Mouse (Mus musculus) heart, embryonic 13.5 days (tissue): ENCODE results near the gene 6430531B16Rik. TPM values are rescaled to one million over a fixed set of nuclear protein-coding genes. Genes with fewer than 3 reads are reported as not detected.

ENCODE experiments used
- ATAC-seq: fragments of 200-750 bp; cut with Nextera tagmentation; 2 replicates; pipeline ENCODE4 v1.8.0; 2017; ENCODE audit warnings: moderate TSS enrichment; ENCODE audit not compliant: insufficient number of reproducible peaks, low FRiP score, low TSS enrichment; ENCODE audit errors: extremely low read depth
- H3K27ac ChIP-seq: fragments of 300-500 bp; sonication (generic); replicated peaks from 2 replicates; pipeline ENCODE4 v1.5.1; 2015; ENCODE audit warnings: moderate library complexity, mild to moderate bottlenecking, inconsistent platforms
- H3K27me3 ChIP-seq: fragments of 300-500 bp; sonication (generic); replicated peaks from 2 replicates; pipeline ENCODE4 v1.6.1; 2015; ENCODE audit warnings: mild to moderate bottlenecking, inconsistent platforms
- H3K36me3 ChIP-seq: fragments of 300-500 bp; sonication (generic); 2 replicates; pipeline ENCODE4 v1.6.1; 2015; ENCODE audit warnings: mild to moderate bottlenecking, inconsistent platforms
- H3K4me1 ChIP-seq: fragments of 300-500 bp; sonication (generic); 2 replicates; pipeline ENCODE4 v1.6.1; 2015; ENCODE audit warnings: inconsistent platforms
- H3K4me2 ChIP-seq: fragments of 300-500 bp; sonication (generic); 2 replicates; pipeline ENCODE4 v1.6.1; 2015; ENCODE audit warnings: inconsistent platforms, mild to moderate bottlenecking, moderate library complexity
- H3K4me3 ChIP-seq: fragments of 300-500 bp; sonication (generic); 2 replicates; pipeline ENCODE4 v1.5.1; 2015; ENCODE audit warnings: moderate library complexity, mild to moderate bottlenecking, inconsistent platforms
- H3K9ac ChIP-seq: fragments of 300-500 bp; sonication (generic); 2 replicates; pipeline ENCODE4 v1.6.1; 2015; ENCODE audit warnings: inconsistent platforms, mild to moderate bottlenecking, moderate library complexity
- H3K9me3 ChIP-seq: fragments of 300-500 bp; sonication (generic); 2 replicates; pipeline ENCODE4 v1.6.1; 2016; ENCODE audit warnings: inconsistent platforms
- WGBS: fragments of 180-500 bp; shearing (Covaris S2); methylation state at CpG from one replicate; pipeline ENCODE4 v1.1.7; 2015; ENCODE audit warnings: mixed read lengths; 5-methylcytosine and 5-hydroxymethylcytosine counted together
- polyA plus RNA-seq: library from polyadenylated mRNA; unstranded; fragments of >200 nt; fragmentation: Nextera tagmentation; extraction: Ambion mirVana; gene quantifications from 2 replicates; pipeline ENCODE4 v1.2.1, GENCODE M21; 2015

6430531B16Rik gene
- polyA plus RNA-seq, 1 experiment from 2014 or later, result 0.28 TPM

- H3K4me2 ChIP-seq, result no peak overlapping the region
- H3K27me3 ChIP-seq, result peaks cover 77% of the 10 kb centered on the region
- H3K9me3 ChIP-seq, result no peaks in the 10 kb centered on the region
- 81% methylated on average over 10 of the region's 10 CpGs for WGBS
- H3K36me3 ChIP-seq, result no peaks in the 10 kb centered on the region
- ATAC-seq, result no peak
- no peaks in the 10 kb centered on the region for H3K4me1 ChIP-seq
- H3K9ac ChIP-seq, result no peak overlapping the region
- no peak overlapping the region for H3K27ac ChIP-seq
- H3K4me3 ChIP-seq, result no peak overlapping the region
Observed at GRCm38 (mm10) chr7:139970216-139970919, 8.2 kb downstream of the 6430531B16Rik start.

- WGBS, result 43% methylated on average over 10 of the region's 10 CpGs
- H3K27me3 ChIP-seq, result peaks cover 84% of the 10 kb centered on the region
- no peaks in the 10 kb centered on the region for H3K9me3 ChIP-seq
- no peaks in the 10 kb centered on the region for H3K36me3 ChIP-seq
- no peak overlapping the region for H3K9ac ChIP-seq
- no peak overlapping the region for H3K27ac ChIP-seq
- H3K4me2 ChIP-seq, result no peak overlapping the region
- H3K4me1 ChIP-seq, result no peaks in the 10 kb centered on the region
- no peak overlapping the region for H3K4me3 ChIP-seq
- no peak for ATAC-seq
Observed at GRCm38 (mm10) chr7:139969348-139970130, 9.0 kb downstream of the 6430531B16Rik start.

GRCm38 (mm10) chr7:139968428-139968827 lies 10.1 kb downstream of the 6430531B16Rik start:
- WGBS, result 52% methylated on average over 5 of the region's 5 CpGs
- Histone ChIP-seq H3K36me3 (no peaks in the 10 kb centered on the region), H3K4me3 (no peak overlapping the region), H3K27ac (no peak overlapping the region), H3K9me3 (no peaks in the 10 kb centered on the region), H3K27me3 (peaks cover 76% of the 10 kb centered on the region), H3K4me1 (no peaks in the 10 kb centered on the region), H3K4me2 (no peak overlapping the region), H3K9ac (no peak overlapping the region)
- no peak for ATAC-seq

GRCm38 (mm10) chr7:139967175-139967574 lies 11.4 kb downstream of the 6430531B16Rik start:
- H3K9ac ChIP-seq, result no peak overlapping the region
- WGBS, result 20% methylated on average over 4 of the region's 4 CpGs
- H3K9me3 ChIP-seq, result no peaks in the 10 kb centered on the region
- no peaks in the 10 kb centered on the region for H3K4me1 ChIP-seq
- H3K36me3 ChIP-seq, result no peaks in the 10 kb centered on the region
- H3K4me3 ChIP-seq, result no peak overlapping the region
- no peak for ATAC-seq
- H3K27me3 ChIP-seq, result peaks cover 67% of the 10 kb centered on the region
- H3K4me2 ChIP-seq, result no peak overlapping the region
- H3K27ac ChIP-seq, result no peak overlapping the region

GRCm38 (mm10) chr7:139963814-139964213 lies 14.7 kb downstream of the 6430531B16Rik start:
- Histone ChIP-seq H3K36me3 (no peaks in the 10 kb centered on the region), H3K9ac (no peak overlapping the region), H3K4me2 (no peak overlapping the region), H3K27ac (no peak overlapping the region), H3K27me3 (peaks cover 62% of the 10 kb centered on the region), H3K4me3 (no peak overlapping the region), H3K9me3 (no peaks in the 10 kb centered on the region), H3K4me1 (no peaks in the 10 kb centered on the region)
- no peak for ATAC-seq
- 47% methylated on average over 4 of the region's 4 CpGs for WGBS

GRCm38 (mm10) chr7:139961141-139961540 lies 17.4 kb downstream of the 6430531B16Rik start:
- Histone ChIP-seq H3K9me3 (no peaks in the 10 kb centered on the region), H3K27ac (no peak overlapping the region), H3K36me3 (no peaks in the 10 kb centered on the region), H3K9ac (no peak overlapping the region), H3K27me3 (peaks cover 61% of the 10 kb centered on the region), H3K4me2 (no peak overlapping the region), H3K4me1 (peaks cover 12% of the 10 kb centered on the region), H3K4me3 (no peak overlapping the region)
- ATAC-seq, result no peak
- WGBS, result 75% methylated on average over 10 of the region's 10 CpGs

GRCm38 (mm10) chr7:139957958-139958357 lies 20.6 kb downstream of the 6430531B16Rik start:
- Histone ChIP-seq H3K9ac (0 out of 2 replicates have a peak overlapping the region, but pooled peaks have one; percentile 6), H3K4me2 (no peak overlapping the region), H3K4me3 (no peak overlapping the region), H3K4me1 (peaks cover 12% of the 10 kb centered on the region), H3K9me3 (no peaks in the 10 kb centered on the region), H3K36me3 (no peaks in the 10 kb centered on the region), H3K27ac (no peak overlapping the region), H3K27me3 (peaks cover 59% of the 10 kb centered on the region)
- whole genome bisulfite sequencing, result 9% methylated on average over 11 of the region's 11 CpGs
- no peak for ATAC-seq

- H3K4me1 ChIP-seq, result peaks cover 12% of the 10 kb centered on the region
- no peak overlapping the region for H3K9ac ChIP-seq
- H3K4me2 ChIP-seq, result no peak overlapping the region
- H3K27me3 ChIP-seq, result peaks cover 59% of the 10 kb centered on the region
- H3K36me3 ChIP-seq, result no peaks in the 10 kb centered on the region
- ATAC-seq, result no peak
- 41% methylated on average over 11 of the region's 11 CpGs for WGBS
- no peaks in the 10 kb centered on the region for H3K9me3 ChIP-seq
- no peak overlapping the region for H3K27ac ChIP-seq
- no peak overlapping the region for H3K4me3 ChIP-seq
Observed at GRCm38 (mm10) chr7:139957437-139957836, 21.1 kb downstream of the 6430531B16Rik start.

- Histone ChIP-seq H3K9ac (no peak overlapping the region), H3K27ac (no peak overlapping the region), H3K4me3 (no peak overlapping the region), H3K4me2 (no peak overlapping the region), H3K27me3 (peaks cover 61% of the 10 kb centered on the region), H3K36me3 (no peaks in the 10 kb centered on the region), H3K4me1 (peaks cover 15% of the 10 kb centered on the region), H3K9me3 (no peaks in the 10 kb centered on the region)
- no peak for ATAC-seq
- WGBS, result 69% methylated on average over 3 of the region's 3 CpGs
Observed at GRCm38 (mm10) chr7:139956658-139957057, 21.9 kb downstream of the 6430531B16Rik start.

- Histone ChIP-seq H3K27ac (no peak overlapping the region), H3K9me3 (no peaks in the 10 kb centered on the region), H3K4me3 (no peak overlapping the region), H3K4me1 (peaks cover 21% of the 10 kb centered on the region), H3K27me3 (peaks cover 51% of the 10 kb centered on the region), H3K36me3 (no peaks in the 10 kb centered on the region), H3K9ac (no peak overlapping the region), H3K4me2 (no peak overlapping the region)
- 81% methylated on average over 4 of the region's 4 CpGs for WGBS
- no peak for ATAC-seq
Observed at GRCm38 (mm10) chr7:139955505-139955904, 23.1 kb downstream of the 6430531B16Rik start.

GRCm38 (mm10) chr7:139951991-139952633 lies 26.4 kb downstream of the 6430531B16Rik start:
- no peak overlapping the region for H3K9ac ChIP-seq
- H3K27me3 ChIP-seq, result peaks cover 50% of the 10 kb centered on the region
- H3K4me1 ChIP-seq, result peaks cover 13% of the 10 kb centered on the region
- ATAC-seq, result no peak
- H3K4me3 ChIP-seq, result no peak overlapping the region
- no peak overlapping the region for H3K27ac ChIP-seq
- H3K36me3 ChIP-seq, result no peaks in the 10 kb centered on the region
- WGBS, result 59% methylated on average over 6 of the region's 6 CpGs
- peak overlapping the region; percentile 87 for H3K4me2 ChIP-seq
- no peaks in the 10 kb centered on the region for H3K9me3 ChIP-seq
